Mouse (Mus musculus) CD4-positive helper T cell, adult 2 months (primary cell): Measurements from ENCODE around the gene Syna.

Experiments used
- DNase-seq: peaks from one replicate; pipeline ENCODE4 v3.0.0-alpha.2; 2012; ENCODE audit warnings: low read depth, missing footprints, low spot score

Gene Syna

DNA sequence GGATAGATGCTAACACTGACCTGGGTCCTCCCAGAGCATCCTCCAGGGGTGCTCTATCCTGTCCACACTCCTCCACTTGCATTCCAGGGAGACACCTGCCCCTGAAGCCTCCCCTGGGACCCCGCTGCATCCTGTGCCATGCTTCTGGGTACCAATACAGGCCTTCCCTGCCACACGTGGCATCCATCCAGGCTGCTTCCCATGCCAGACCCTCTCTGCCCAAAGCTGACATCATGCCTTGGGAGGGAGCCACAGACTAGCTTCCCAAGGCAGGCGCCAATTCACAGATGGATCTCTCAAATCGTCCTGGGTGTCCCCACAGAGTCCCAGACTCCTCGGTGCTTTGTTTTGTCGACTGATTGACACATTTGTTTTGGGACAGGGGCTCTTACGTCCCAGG lies 29.1 kb downstream of the Syna start:
- DNase-seq = no peak

DNA sequence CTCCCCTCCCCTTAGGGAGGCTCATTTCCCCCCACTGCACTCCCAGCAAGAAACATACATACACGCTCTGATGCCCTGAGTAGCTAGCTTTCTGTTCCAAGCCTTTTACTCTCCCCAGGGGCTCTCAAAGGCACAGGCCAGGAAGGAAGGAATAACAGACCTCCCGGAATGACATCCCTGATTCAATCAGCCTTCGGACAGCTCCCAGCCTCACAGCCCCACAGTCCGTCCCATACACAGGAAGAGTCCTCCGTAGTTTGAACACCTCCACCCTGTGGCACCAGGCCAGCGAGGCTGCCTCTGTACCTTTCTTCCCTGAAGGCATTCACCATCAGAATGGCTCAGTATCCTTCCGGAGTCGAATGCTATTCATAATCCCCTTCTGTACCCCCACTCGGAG lies 31.5 kb downstream of the Syna start:
- DNase-seq = no peak

DNA sequence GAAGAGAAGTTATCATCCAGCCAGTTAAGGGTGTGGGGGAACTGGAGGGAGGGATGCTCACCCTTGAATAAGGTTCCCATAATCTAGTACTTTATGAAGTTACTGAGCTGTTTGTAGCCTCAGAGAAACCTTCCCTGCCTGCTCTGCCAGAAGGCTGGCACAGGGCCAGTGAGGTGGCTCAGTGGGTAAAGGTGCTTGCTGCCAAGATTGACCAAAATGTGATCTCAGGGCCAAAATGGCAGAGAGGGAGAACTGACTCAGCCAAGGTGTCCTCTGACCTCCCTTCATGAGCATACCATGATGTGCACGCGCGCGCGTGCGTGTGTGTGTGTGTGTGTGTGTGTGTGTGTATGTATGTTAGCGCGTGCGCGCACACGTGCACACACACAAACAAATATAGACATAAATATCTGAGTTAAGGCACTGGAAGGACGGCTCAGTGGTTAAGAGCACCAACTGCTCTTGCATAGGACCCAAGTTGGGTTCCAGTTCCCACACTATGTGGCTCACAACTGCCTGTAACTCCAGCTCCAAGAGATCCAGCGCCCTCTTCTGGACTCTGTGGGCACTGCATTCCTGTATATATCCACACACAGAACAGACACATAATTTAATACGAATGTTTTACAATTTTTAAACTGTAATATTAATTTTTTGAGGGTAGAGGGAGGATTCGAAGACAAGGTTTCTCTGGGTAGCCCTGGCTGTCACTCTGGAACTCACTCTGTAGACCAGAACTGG lies 33.8 kb downstream of the Syna start:
- no peak for DNase-seq

DNA sequence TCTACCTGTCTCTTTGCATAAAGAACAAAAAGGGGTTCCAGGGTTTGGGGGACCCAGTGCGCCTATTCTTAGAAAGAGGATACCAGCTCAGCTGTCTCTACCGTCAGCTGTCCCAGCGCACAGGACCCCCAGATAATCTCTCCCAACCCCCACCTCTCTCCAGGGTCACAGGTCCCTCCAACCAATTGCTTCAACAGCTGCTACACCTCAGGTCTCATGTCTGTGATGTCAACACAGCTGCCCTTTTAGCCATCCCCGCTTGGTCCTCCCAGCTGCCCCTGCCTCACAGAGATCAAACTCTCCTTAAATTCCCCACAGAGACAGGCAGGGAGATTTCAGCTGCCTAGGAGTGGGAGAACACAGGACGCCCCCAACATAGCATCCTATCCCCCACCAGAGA lies 36.2 kb downstream of the Syna start:
- DNase-seq = no peak

DNA sequence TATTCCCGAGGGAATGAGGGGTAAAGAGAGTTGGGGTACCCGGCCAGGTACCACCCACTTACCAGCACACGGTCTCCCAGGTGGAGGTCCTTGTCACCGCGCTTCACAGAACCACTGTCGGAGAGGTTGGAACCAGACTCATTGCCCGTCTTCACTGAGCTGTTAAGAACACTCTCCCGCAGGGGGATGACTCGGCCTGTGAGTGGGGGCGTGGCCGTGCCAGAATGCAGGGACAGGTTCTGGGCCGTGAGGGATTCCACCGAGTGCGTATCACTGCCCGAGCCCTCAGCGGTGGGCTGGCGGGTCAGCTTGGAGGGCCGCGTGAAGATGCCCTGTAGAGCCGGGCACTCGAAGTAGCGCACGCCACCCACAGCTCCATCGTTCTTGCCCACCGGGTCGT lies 37.4 kb downstream of the Syna start:
- no peak for DNase-seq

DNA sequence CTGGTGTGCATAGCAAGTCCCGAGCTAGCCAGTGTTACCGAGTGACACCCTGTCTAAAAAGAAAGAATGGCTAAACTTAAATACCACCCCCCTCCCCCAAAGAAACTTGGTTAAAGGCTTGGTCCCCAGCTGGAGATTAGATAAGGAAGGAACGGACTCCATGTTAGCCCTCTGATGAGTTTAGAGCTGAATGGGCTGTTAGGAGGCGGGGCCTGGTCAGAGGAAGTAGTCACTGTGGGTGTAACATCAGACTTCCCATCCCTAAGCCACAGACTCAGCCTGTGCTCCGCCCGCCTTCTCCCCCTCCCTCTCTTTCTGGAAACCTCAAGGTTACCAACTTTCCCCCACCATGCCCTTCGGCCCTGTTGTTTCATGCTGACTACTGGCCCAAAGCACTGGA lies 38.2 kb downstream of the Syna start:
- DNase-seq = no peak

DNA sequence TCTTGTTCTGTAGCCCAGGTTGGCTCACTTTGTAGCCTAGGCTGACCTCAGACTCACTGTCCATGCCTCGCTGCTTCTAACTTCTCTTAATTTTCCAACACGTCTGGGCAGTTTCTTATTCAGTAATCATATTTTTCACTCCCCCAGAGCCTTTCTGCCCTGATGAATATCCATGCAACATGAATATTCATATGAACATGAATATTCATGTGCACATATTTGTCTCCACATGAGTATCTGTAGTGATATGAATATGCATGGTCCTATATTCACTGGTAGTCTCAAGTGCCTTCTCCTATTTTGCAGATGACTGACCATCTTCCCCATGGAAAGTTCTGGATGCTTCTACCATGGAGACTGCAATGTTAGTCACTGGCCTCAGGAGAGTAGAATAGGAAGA lies 38.8 kb downstream of the Syna start:
- no peak for DNase-seq

DNA sequence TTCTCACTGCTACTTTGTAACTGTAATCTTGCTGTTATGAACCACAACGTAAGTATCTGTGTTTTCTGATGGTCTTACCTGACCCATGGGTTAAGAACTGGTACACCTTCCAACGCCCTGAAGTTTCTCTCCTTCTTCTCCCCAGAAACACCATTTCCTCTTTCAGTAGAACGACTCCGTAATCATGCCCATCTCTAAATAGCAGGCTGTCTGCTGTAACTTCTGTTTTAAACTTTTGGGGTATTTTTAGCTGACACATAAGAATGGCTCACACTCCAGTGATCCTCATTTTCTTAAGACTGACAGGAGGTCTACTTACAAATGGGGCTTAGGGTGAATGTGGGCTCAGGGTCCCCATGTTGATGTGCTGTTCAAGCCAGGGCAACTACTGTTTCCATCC lies 39.9 kb downstream of the Syna start:
- no peak for DNase-seq

DNA sequence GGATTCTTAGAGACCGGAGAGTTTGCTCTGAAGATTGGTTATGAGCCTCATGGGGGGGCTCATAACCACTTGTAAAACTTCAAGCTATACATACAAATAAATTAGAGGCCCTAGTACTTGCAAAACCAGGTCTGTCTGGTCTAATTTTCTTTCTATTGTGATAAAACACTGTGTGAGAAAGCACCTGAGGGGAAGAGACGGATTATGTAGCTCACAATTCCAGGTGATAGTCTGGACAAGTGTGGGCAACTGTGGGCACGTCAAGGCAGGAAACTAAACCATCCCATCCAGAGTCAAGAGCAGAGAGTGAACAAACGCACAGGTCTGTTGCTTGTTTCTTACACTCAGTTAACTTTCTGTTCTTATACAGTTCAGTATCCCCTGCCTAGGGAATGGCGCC lies 40.5 kb downstream of the Syna start:
- no peak for DNase-seq

DNA sequence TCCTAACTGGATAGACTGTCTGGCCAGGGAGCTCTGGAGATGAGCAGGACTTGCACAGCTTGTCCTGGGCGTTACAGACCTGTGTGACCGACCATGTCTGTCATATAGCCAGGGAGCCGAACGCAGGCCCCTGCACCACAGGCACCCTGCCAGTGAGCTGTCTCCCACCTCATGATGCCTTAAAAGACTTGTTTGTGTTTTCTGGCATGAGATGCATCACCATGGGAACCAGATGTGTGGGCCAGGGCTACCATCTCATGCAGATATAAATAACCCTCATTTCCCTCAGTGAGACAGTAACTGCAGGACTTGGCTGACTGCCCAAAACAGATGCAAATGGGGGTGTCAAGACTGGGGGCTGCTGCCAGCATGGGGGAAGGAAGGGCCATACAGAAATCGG lies 47.9 kb downstream of the Syna start:
- DNase-seq = no peak

DNA sequence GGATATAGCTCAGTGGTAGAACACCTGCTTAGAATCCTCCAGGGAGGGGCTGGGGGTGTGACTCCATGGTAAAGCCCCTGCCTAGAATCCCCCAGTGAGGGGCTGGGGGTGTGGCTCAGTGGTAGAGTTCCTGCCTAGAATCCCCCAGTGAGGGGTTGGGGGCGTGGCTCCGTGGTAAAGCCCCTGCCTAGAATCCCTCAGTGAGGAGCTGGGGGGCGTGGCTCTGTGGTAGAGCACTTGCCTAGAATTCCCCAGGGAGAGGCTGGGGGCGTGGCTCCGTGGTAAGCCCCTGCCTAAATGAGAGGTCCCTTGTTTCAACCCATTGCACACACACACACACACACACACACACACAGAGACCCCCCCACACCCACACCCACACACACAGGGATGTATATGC lies 49.7 kb downstream of the Syna start:
- DNase-seq = no peak

DNA sequence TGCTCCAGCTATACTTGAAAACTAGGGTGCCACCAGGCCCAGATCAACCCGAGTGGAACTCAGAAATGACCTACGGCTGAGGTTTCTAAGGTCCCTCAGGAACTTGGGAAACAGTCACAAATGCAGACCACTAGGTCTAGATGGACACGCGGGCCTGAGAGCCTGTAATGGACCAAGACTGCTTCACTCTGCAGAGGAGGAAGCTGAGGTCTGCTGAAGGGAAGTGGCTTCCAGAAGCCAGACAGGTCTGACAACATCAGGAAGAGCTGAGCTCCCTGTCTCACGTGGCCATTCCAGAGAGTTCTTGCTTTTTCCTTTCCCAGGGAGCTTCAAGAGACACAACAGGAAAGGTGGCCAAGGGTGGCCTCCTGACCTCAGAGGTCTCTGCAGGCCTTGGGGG lies 51.0 kb downstream of the Syna start:
- no peak for DNase-seq
